Mouse (Mus musculus): ENCODE data around the gene Vps50. TPM values are rescaled to one million over a fixed set of nuclear protein-coding genes. Genes with fewer than 3 reads are reported as not detected.

The Vps50 gene
- polyA plus RNA-seq (2012; rRNA removed), result 1.9 and 2.0 TPM in 2 replicates

GRCm38 (mm10) chr6:3498162-3498848 lies at the start of gene Vps50, which contains the start of gene Hepacam2:
TSS of gene Vps50 (plus strand) at chr6:3498382.
TSS of gene Hepacam2 (minus strand) at chr6:3498298.

Other genes with a start within 250 kb of the Vps50 start
- gene Samd9l, start 98.8 kb upstream of the Vps50 start, polyA plus RNA-seq (2012; rRNA removed), result 0.43 and 0.46 TPM in 2 replicates
- gene Hepacam2, start 84 bp upstream of the Vps50 start, polyA plus RNA-seq (2012; rRNA removed), result 0.93 and 1.0 TPM in 2 replicates